Comparison of ENCODE assay signal across 9 mouse cellular contexts in the genomic region with DNA sequence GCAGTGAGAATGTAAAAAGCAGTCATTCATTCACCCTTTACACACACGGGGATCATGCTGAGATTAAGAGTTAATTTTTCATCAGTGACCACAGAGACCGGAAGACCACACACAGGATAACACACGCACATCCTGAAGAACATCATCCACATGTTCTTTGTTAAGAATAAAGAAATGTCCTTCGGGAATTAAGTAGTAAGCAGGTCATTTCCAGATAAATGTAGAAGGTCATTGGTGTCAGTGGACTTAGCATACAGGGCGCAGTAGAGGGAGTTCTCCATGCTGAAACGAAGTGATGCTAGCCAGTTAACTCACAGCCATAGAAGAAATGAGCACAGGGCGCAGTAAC. TPM values are rescaled to one million over a fixed set of nuclear protein-coding genes. Genes with fewer than 3 reads are reported as not detected.
DNase-seq lines count a peak whose midpoint lies in the region; ATAC-seq and TF ChIP-seq lines count a peak whose summit lies in the region.
"Had no signal": no experiment of that assay in that cellular context is flagged by ENCODE, and none has a peak within 500 bp of the region (broad histone marks: within the 10 kb centered on the region; RNA-seq: fewer than 3 reads in every experiment).

No protein-coding gene starts in this region.

- 17% methylated on average over 7 of the region's 7 CpGs for WGBS in liver, adult 2 months
- WGBS in forebrain, embryonic 11.5 days = 41% methylated on average over 7 of the region's 7 CpGs
- 36% methylated on average over 7 of the region's 7 CpGs for WGBS in intestine, postnatal 0 days
- WGBS in neural tube, embryonic 13.5 days = 33% methylated on average over 7 of the region's 7 CpGs

- peak overlapping the region; percentile 75 for H3K9ac ChIP-seq in liver, adult 2 months (ENCODE audit: low read depth, low read length)
- no peak overlapping the region; the same call in 1 of the 2 replicates for H3K9ac ChIP-seq in forebrain, embryonic 11.5 days (ENCODE audit: low read length)
- no peak overlapping the region for H3K9ac ChIP-seq in intestine, postnatal 0 days (ENCODE audit: low read depth, low read length)
- H3K9ac ChIP-seq in neural tube, embryonic 13.5 days = peak overlapping the region; percentile 63

- no peak for DNase-seq in liver, adult 2 months (ENCODE audit: extremely low read depth, low read depth, low spot score)
- no peak for DNase-seq in liver
- DNase-seq in forebrain, embryonic 11.5 days (ENCODE audit: low spot score) = no peak
- DNase-seq in spleen, postnatal 4 days (ENCODE audit: low spot score in 2 of 2) = no peak
- no peak for DNase-seq in adrenal gland, postnatal 25 days
- DNase-seq in frontal cortex, postnatal 36 days (ENCODE audit: low spot score in 2 of 2) = no peak

- peak overlapping the region; percentile 99 for H3K27ac ChIP-seq in liver, adult 2 months (replicated peaks; ENCODE audit: insufficient read depth, low read depth, low read length)
- H3K27ac ChIP-seq in forebrain, embryonic 11.5 days (ENCODE audit: low read depth, low read length) = no peak overlapping the region
- H3K27ac ChIP-seq in intestine, postnatal 0 days (ENCODE audit: low read depth, low read length) = 0 out of 2 replicates have a peak overlapping the region, but pooled peaks have one; percentile 31
- no peak overlapping the region for H3K27ac ChIP-seq in neural tube, embryonic 13.5 days (replicated peaks)

- peaks cover 28% of the 10 kb centered on the region for H3K4me1 ChIP-seq in liver, adult 2 months (ENCODE audit: control insufficient read depth, insufficient read depth, low read length)
- H3K4me1 ChIP-seq in forebrain, embryonic 11.5 days (replicated peaks; ENCODE audit: control insufficient read depth, insufficient read depth, low read length) = peaks cover 6% of the 10 kb centered on the region; the same call in 1 of the 2 replicates
- 0 out of 2 replicates have a peak, but pooled peaks cover 5% of the 10 kb centered on the region for H3K4me1 ChIP-seq in intestine, postnatal 0 days (replicated peaks; ENCODE audit: control insufficient read depth, insufficient read depth, low read length)
- H3K4me1 ChIP-seq in neural tube, embryonic 13.5 days (replicated peaks) = peaks cover 21% of the 10 kb centered on the region

- peaks cover 3% of the 10 kb centered on the region for H3K36me3 ChIP-seq in liver, adult 2 months (ENCODE audit: control insufficient read depth, insufficient read depth, low read length)
- H3K36me3 ChIP-seq in forebrain, embryonic 11.5 days (ENCODE audit: control insufficient read depth, insufficient read depth, low read length) = no peaks in the 10 kb centered on the region
- H3K36me3 ChIP-seq in intestine, postnatal 0 days (ENCODE audit: control insufficient read depth, insufficient read depth) = no peaks in the 10 kb centered on the region
- H3K36me3 ChIP-seq in neural tube, embryonic 13.5 days = no peaks in the 10 kb centered on the region

- H3K9me3 ChIP-seq in forebrain, embryonic 11.5 days (ENCODE audit: control insufficient read depth, low read length) = no peaks in the 10 kb centered on the region
- H3K9me3 ChIP-seq in intestine, postnatal 0 days (ENCODE audit: control insufficient read depth) = no peaks in the 10 kb centered on the region
- no peaks in the 10 kb centered on the region for H3K9me3 ChIP-seq in neural tube, embryonic 13.5 days

- H3K27me3 ChIP-seq in liver, adult 2 months (ENCODE audit: control insufficient read depth, insufficient read depth, low read length) = no peaks in the 10 kb centered on the region
- H3K27me3 ChIP-seq in forebrain, embryonic 11.5 days (ENCODE audit: control insufficient read depth, insufficient read depth, low read length) = no peaks in the 10 kb centered on the region
- H3K27me3 ChIP-seq in intestine, postnatal 0 days (replicated peaks; ENCODE audit: control insufficient read depth, insufficient read depth, low read length) = no peaks in the 10 kb centered on the region
- no peaks in the 10 kb centered on the region; the same call in 1 of the 2 replicates for H3K27me3 ChIP-seq in neural tube, embryonic 13.5 days

- TF ChIP-seq POLR2A in liver, adult 2 months (IDR thresholded peaks at IDR 0.05; ENCODE audit: extremely low read depth, insufficient read depth, low read length) = no peak

- ATAC-seq in forebrain, embryonic 11.5 days (replicated peaks; ENCODE audit: low FRiP score) = no peak
- no peak for ATAC-seq in intestine, postnatal 0 days
- no peak for ATAC-seq in neural tube, embryonic 13.5 days (ENCODE audit: low read depth)

- H3K79me2 ChIP-seq in liver, adult 2 months (ENCODE audit: control insufficient read depth, insufficient read depth, low read length) = peaks cover 11% of the 10 kb centered on the region; the same call in 1 of the 2 replicates

- peak overlapping the region; percentile 92 for H3K4me3 ChIP-seq in liver, adult 2 months (ENCODE audit: insufficient read depth, low read depth, low read length)
- peak overlapping the region; percentile 35 for H3K4me3 ChIP-seq in forebrain, embryonic 11.5 days (ENCODE audit: low read depth, low read length)
- H3K4me3 ChIP-seq in intestine, postnatal 0 days (ENCODE audit: low read depth, low read length) = 0 out of 2 replicates have a peak overlapping the region, but pooled peaks have one; percentile 13
- peak overlapping the region; percentile 34 for H3K4me3 ChIP-seq in neural tube, embryonic 13.5 days

- peak overlapping the region; percentile 60 for H3K4me2 ChIP-seq in forebrain, embryonic 11.5 days (ENCODE audit: low read depth, low read length, severe bottlenecking)
- H3K4me2 ChIP-seq in intestine, postnatal 0 days (replicated peaks; ENCODE audit: low read depth) = peak overlapping the region; percentile 73
- H3K4me2 ChIP-seq in neural tube, embryonic 13.5 days = peak overlapping the region; percentile 56

- no peak for TF ChIP-seq CTCF in liver, adult 2 months (IDR thresholded peaks at IDR 0.05; ENCODE audit: low read depth, low read length)
- TF ChIP-seq CTCF in intestine, postnatal 0 days (IDR thresholded peaks at IDR 0.05; ENCODE audit: low read depth) = no peak

RNA-seq across cellular contexts. Expression of a gene that starts 0.6 kb away (rescaled TPM):
- total RNA-seq in liver, adult 2 months (2014; rRNA removed) = 83.3 and 105 TPM in 2 replicates
- 316 and 337 TPM in 2 replicates for polyA plus RNA-seq in liver, adult 2 months (2012; rRNA removed)
- polyA plus RNA-seq in forebrain, embryonic 11.5 days (2014; fragmentation: Nextera tagmentation; extraction: Ambion mirVana) = 2.5 and 3.6 TPM in 2 replicates
- polyA plus RNA-seq in intestine, postnatal 0 days (2015; fragmentation: Nextera tagmentation; extraction: Ambion mirVana) = 5.7 and 7.6 TPM in 2 replicates
- 1.5 and 3.5 TPM in 2 replicates for polyA plus RNA-seq in neural tube, embryonic 13.5 days (2015; fragmentation: Nextera tagmentation; extraction: Ambion mirVana)
- 40.4 and 48.4 TPM in 2 replicates for total RNA-seq in adrenal gland, postnatal 25 days (2021)

RNA-seq across cellular contexts. Expression of a gene that starts 13.1 kb away (rescaled TPM):
- total RNA-seq in liver, adult 2 months (2014; rRNA removed) = 0.46 and 0.54 TPM in 2 replicates
- 0.32 and 0.91 TPM in 2 replicates for polyA plus RNA-seq in liver, adult 2 months (2012; rRNA removed)
- polyA plus RNA-seq in forebrain, embryonic 11.5 days (2014; fragmentation: Nextera tagmentation; extraction: Ambion mirVana) = not detected in 2 replicates
- not detected in 2 replicates for polyA plus RNA-seq in intestine, postnatal 0 days (2015; fragmentation: Nextera tagmentation; extraction: Ambion mirVana)
- polyA plus RNA-seq in neural tube, embryonic 13.5 days (2015; fragmentation: Nextera tagmentation; extraction: Ambion mirVana) = not detected in 2 replicates
- total RNA-seq in adrenal gland, postnatal 25 days (2021) = 0.27 TPM in 1 of 2 replicates, not detected in the other
- total RNA-seq: common myeloid progenitor, adult 5-6 weeks had no signal

RNA-seq across cellular contexts. Expression of a gene that starts 26.3 kb away (rescaled TPM):
- 729 and 912 TPM in 2 replicates for total RNA-seq in liver, adult 2 months (2014; rRNA removed)
- polyA plus RNA-seq in liver, adult 2 months (2012; rRNA removed) = 1,682 and 1,823 TPM in 2 replicates
- polyA plus RNA-seq in forebrain, embryonic 11.5 days (2014; fragmentation: Nextera tagmentation; extraction: Ambion mirVana) = not detected in 2 replicates
- 0.25 and 0.39 TPM in 2 replicates for polyA plus RNA-seq in intestine, postnatal 0 days (2015; fragmentation: Nextera tagmentation; extraction: Ambion mirVana)
- not detected in 2 replicates for polyA plus RNA-seq in neural tube, embryonic 13.5 days (2015; fragmentation: Nextera tagmentation; extraction: Ambion mirVana)
- 0.55 and 9.2 TPM in 2 replicates for total RNA-seq in adrenal gland, postnatal 25 days (2021)
- total RNA-seq: common myeloid progenitor, adult 5-6 weeks had no signal

RNA-seq across cellular contexts. Expression of a gene that starts 26.6 kb away (rescaled TPM):
- total RNA-seq in liver, adult 2 months (2014; rRNA removed) = 931 and 1,175 TPM in 2 replicates
- 441 and 456 TPM in 2 replicates for polyA plus RNA-seq in liver, adult 2 months (2012; rRNA removed)
- 251 and 275 TPM in 2 replicates for polyA plus RNA-seq in forebrain, embryonic 11.5 days (2014; fragmentation: Nextera tagmentation; extraction: Ambion mirVana)
- polyA plus RNA-seq in intestine, postnatal 0 days (2015; fragmentation: Nextera tagmentation; extraction: Ambion mirVana) = 830 and 832 TPM in 2 replicates
- 343 and 383 TPM in 2 replicates for polyA plus RNA-seq in neural tube, embryonic 13.5 days (2015; fragmentation: Nextera tagmentation; extraction: Ambion mirVana)
- 531 and 557 TPM in 2 replicates for total RNA-seq in adrenal gland, postnatal 25 days (2021)

RNA-seq across cellular contexts. Expression of a gene that starts 41.9 kb away (rescaled TPM):
- total RNA-seq in liver, adult 2 months (2014; rRNA removed) = 137 and 141 TPM in 2 replicates
- 165 and 186 TPM in 2 replicates for polyA plus RNA-seq in liver, adult 2 months (2012; rRNA removed)
- polyA plus RNA-seq in forebrain, embryonic 11.5 days (2014; fragmentation: Nextera tagmentation; extraction: Ambion mirVana) = 236 and 244 TPM in 2 replicates
- 448 and 457 TPM in 2 replicates for polyA plus RNA-seq in intestine, postnatal 0 days (2015; fragmentation: Nextera tagmentation; extraction: Ambion mirVana)
- polyA plus RNA-seq in neural tube, embryonic 13.5 days (2015; fragmentation: Nextera tagmentation; extraction: Ambion mirVana) = 383 and 401 TPM in 2 replicates
- total RNA-seq in adrenal gland, postnatal 25 days (2021) = 176 and 192 TPM in 2 replicates

Comparison
In these comparisons a context has a peak if more than half of its experiments do, and no peak if none do; other contexts are left out.
1. H3K27ac ChIP-seq: peak in liver, adult 2 months (single experiment) and intestine, postnatal 0 days (single experiment); none in forebrain, embryonic 11.5 days (single experiment) and neural tube, embryonic 13.5 days (single experiment).
2. H3K4me3 ChIP-seq: peak in every context shown above with its lines; median percentile 92 in liver, adult 2 months; 35 in forebrain, embryonic 11.5 days; 34 in neural tube, embryonic 13.5 days; 13 in intestine, postnatal 0 days.
3. H3K9ac ChIP-seq: peak in liver, adult 2 months (single experiment) and neural tube, embryonic 13.5 days (single experiment); none in forebrain, embryonic 11.5 days (single experiment) and intestine, postnatal 0 days (single experiment).
4. RNA of a gene that starts 0.6 kb away (polyA plus RNA-seq): 316 to 337 TPM in liver, adult 2 months; 5.7 to 7.6 TPM in intestine, postnatal 0 days, 2.5 to 3.6 TPM in forebrain, embryonic 11.5 days and 1.5 to 3.5 TPM in neural tube, embryonic 13.5 days; every median in the first group is over 10 times any median in the second.
5. RNA of a gene that starts 26.3 kb away (polyA plus RNA-seq): 1,682 to 1,823 TPM in liver, adult 2 months; 0.25 to 0.39 TPM in intestine, postnatal 0 days, not detected in forebrain, embryonic 11.5 days and not detected in neural tube, embryonic 13.5 days; every median in the first group is over 1,000 times any median in the second.
6. Peak in every context shown above with its lines, with median percentiles within 50 percentile points of each other: H3K4me2 ChIP-seq.